Mouse (Mus musculus) kidney, adult 8-10 months (tissue): Measurements from ENCODE around the gene Pcdh7.

Source experiments
- DNase-seq, 2 experiments: peaks; one replicate each; pipeline ENCODE4 v3.0.0; 2022

Gene Pcdh7

GRCm38 (mm10) chr5:57931738-57932137, 214.0 kb downstream of the Pcdh7 start:
- no peak for DNase-seq

- no peak for DNase-seq
Measured at GRCm38 (mm10) chr5:57934666-57935065, 216.9 kb downstream of the Pcdh7 start.

GRCm38 (mm10) chr5:57940457-57940856, 222.7 kb downstream of the Pcdh7 start:
- no peak for DNase-seq

GRCm38 (mm10) chr5:57943176-57943575, 225.4 kb downstream of the Pcdh7 start:
- DNase-seq: no peak

DNA sequence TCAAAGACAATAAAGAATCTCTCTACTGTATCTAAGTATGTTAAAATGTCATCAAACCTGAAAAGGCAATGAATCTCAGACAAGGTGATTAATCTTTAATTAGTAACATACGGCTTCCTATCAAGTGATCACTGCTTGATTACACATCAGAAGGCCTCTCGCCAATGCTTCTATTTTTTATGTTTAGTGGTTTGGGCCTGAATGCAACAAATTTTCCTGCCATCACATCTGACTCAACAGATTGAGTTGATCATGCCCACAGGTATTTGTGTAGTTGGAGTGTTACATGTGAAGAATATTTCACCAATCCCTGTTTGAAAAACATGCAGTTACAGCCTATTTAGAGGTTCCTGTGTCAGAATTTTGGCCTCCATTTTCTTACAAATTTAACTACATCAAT, 225.8 kb downstream of the Pcdh7 start:
- no peak for DNase-seq

DNA sequence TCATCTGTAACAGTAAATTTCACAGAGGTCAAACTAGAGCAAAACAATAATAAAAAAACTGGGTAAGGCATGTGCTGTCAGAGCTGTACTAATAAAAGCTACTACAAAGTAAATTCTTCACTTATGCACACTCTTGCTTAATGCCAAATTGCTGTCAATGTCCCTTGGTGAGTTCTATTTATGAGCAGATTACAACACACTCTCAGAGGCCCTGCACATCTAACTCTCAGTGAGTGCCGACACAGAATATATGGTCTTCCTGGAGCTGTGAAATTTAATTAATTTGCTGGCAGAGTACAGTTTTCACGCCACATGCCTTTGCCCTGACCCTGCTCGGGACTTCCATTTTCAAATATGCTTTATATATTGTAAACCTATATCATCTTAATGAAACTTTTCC, 227.7 kb downstream of the Pcdh7 start:
- no peak for DNase-seq

DNA sequence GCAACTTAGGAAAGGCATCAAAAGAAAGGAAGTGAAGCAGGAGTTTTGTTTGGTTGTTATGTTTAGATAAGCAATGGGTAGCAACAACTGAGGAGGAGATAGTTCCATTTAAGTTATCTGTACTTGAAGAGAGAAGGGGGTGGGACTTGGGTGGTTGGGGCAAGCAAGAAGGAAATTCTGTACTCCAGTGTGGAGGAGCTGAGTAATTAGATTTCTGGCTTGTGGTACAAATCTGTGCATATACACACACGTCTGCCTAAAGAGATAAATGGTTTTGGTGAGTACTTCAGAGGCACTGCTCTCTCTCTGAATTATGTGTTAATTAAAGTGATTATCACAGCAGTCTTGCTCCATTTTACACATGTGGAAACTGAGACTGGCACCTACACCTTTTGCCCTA, 241.6 kb downstream of the Pcdh7 start:
- no peak for DNase-seq

GRCm38 (mm10) chr5:57963792-57964191, 246.0 kb downstream of the Pcdh7 start:
- no peak for DNase-seq

- DNase-seq: no peak
Measured at GRCm38 (mm10) chr5:57964201-57964600, 246.4 kb downstream of the Pcdh7 start.

- no peak for DNase-seq
Measured at GRCm38 (mm10) chr5:57993584-57993983, 275.8 kb downstream of the Pcdh7 start.

DNA sequence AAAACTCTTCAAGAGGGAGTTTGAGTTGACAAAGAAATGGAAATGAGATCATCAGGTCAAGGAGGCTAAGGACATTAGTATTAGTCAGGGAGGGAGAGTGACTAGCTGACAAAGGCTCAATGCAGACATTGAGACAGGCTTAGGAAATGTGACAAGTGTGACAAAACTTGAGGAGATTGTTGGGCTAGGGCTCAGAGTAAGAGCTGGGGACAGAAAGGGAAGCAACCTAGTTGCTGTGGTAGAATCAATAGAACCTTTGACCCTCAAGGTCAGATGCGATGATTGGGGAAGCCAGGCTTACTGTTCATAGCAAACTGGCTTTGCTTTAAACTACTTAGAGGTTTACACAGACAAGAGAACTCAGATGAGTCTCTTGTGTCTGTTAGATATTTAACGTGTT, 303.6 kb downstream of the Pcdh7 start:
- no peak for DNase-seq

DNA sequence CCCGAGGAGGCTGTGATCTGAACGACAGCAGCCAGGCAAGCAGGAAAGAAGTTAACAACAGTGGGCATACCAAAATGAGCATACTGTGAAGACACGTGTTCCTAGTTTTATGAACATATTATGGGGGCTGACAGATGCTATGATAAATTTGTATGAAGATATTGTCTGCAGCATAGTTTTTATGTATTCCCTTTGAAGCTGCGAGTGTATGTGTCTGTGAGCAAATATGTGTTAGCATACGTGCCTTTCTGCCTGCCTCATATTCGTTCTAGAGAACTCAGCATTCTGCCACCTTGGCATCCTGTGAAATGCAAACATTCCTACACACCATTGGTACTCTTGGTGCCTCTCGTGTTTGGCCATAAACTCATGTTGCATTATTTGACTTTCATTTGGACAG, 307.4 kb downstream of the Pcdh7 start:
- DNase-seq: no peak

GRCm38 (mm10) chr5:58025759-58026158, 308.0 kb downstream of the Pcdh7 start:
- no peak for DNase-seq

DNA sequence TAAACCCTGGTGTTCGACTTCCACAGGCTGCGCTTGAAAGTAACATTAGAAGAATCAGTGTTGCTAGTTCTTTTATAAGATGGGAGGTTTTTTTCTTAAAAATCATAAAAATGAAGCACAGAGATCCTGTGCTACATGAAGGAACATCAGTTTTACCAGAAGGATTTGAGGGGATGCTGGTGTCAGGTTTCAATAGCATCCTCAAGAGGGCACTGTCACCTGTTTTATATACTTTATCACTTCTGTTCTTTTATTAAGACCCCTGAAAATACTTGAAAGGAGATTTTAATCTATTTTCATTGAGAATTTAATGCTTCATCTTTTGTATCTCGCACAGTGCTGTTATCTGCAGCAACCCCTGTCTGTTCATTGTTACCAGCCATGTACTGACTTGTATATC, 322.1 kb downstream of the Pcdh7 start:
- DNase-seq: no peak

DNA sequence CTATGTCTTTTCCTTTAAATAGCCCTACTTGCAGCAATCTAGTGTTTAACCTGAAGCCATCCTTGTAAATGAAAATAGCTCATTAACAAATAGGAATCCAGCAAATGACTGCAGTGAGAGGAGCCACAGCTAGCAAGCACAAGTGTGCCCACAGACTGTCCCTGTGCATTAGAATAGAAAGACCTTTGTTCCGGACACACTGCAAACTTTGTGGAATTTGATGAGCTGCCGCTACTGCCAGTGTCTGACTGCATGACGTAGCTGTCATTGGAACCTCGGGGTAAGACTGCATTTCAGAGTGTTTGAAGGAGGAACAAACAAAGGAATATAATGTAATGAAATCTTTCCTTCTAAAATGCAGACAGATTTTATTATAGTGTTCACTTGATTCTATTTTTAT, 326.4 kb downstream of the Pcdh7 start:
- DNase-seq: no peak

DNA sequence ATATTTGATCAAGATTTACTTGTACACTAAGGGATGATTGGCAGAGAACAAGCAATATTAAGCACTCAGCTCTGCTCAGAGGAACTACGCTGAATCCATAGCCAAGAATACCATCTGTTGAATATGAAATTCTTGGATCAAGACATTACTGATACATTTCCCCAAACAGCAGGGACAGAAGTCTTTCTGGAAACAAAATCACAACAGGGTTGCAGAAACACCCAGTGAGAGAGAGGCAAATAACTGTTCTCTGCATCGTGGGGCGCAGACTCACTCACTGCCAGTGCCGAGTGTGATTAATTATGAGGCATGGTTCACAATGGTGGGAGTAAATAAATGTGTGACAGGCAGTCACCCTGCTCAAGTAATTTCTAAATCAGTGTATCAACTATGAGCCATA, 363.3 kb downstream of the Pcdh7 start:
- DNase-seq: no peak

DNA sequence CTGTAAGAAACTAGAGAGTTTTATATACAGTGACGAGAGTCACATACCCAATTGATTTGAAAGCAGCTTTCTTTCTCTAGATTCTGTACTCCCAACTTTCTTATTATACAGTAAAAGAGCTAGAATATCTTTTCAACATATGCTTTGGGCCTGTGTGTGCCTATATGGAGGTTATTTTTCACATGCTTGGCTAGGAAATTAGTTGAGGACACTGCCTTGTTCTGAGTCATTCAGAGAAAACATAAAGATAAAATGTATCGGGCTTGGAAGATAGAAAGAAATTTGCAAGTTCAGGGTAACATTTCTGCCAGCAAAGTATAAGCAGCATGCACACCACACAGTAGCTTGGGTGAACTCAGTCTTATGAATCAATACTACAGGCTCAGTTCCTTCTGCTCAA, 364.5 kb downstream of the Pcdh7 start:
- no peak for DNase-seq

GRCm38 (mm10) chr5:58083056-58083455, 365.3 kb downstream of the Pcdh7 start:
- DNase-seq: no peak

DNA sequence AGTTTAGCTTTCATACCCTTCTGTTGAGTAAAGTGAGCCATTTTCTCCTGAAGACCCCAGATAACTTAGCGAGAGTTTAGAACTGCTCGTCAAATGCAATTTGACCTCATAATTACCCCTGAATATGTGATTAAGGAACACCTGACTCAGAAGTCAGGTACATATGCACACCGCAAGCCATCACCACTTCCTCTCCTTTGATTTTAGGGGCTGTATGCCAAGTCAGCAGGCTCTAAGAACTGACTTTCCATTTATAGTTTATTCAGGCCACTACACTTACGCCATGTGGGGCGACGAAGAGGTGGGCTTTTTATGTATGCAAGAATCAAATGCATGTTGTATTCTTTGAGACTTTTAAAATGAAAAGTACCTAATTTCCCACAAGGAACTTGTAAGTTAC, 366.2 kb downstream of the Pcdh7 start:
- no peak for DNase-seq

DNA sequence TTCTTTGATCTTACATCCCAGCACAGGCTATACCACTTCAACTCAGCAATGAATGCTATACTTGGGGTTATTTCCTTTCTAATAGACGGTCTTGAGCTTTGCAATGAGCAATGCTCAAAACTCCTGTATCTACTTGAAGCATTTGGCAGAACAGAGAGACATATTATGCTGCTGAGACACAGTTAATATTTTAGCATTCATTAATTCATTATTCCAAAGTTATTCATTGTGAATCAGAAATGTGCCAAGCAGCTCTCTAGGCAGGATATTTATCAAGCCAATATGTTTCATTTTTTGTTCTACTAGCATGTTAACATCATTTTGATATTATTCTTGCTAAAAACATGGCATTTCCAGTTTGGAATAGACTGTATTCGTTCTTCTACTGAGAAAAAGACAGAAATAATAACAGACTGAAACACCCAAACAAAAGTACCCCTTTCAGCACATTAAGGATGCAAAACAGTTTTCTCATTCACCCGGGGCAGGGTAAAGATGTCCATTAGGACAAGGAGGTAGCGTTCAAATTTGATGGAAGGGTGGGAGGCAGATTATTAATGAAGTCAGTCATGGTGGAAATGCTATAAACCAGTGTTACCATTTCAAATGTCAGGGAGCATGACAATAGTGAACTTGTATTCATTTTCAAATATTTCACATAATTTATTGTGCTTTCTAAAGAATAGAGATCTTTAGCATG, 391.0 kb downstream of the Pcdh7 start:
- no peak for DNase-seq

GRCm38 (mm10) chr5:58116096-58116495, 398.3 kb downstream of the Pcdh7 start:
- no peak for DNase-seq

DNA sequence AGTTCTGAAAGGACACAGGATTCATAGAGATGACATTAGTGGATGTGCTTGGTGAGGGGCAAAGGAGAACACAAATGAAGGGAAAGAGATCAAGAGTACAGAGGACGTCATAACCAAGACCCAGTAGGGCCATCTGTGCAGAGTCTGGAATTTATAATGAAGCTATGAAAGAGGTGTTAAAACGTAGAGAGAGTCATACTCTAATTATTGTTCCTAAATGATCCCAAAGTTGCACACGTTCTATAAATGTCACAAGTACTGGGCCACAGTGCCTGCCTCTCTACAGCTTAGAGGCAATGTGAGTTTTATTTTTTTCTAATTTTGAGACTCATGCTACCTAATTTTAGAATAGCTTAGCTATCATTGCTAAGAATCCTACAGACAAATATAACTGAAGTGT, 400.1 kb downstream of the Pcdh7 start:
- no peak for DNase-seq

DNA sequence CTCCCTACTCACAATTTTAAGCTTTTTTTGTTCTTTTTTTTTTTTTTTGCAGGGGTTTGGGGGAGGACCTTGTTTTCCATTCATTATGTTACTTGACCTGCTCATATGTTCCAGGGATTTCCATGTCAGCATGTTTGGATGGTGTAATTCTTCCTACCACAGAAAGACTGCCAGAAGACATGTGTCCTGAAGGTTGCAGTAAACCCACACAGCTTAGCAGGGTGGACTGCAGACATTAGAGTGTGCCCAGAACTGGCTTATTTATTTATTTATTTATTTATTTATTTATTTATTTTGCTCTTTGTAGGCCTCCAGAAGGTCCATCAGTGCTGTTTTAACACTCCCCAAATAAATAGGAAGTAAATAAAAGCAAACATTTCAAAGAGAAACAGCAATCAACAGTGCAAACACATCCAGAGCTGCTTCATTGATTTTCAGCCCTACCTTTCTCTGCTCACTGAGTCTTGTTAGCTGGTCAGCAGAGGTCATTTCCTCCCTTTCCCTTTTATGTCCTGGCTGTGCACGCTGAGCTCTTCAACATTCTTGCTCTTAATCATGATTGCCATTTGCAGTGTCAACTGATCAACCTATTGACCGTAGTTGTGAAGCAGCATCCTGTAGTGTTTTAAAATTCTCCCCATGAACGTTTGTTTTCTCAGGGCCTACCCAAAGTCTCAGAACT, 401.3 kb downstream of the Pcdh7 start:
- DNase-seq: no peak

GRCm38 (mm10) chr5:58143897-58144296, 426.1 kb downstream of the Pcdh7 start:
- DNase-seq: no peak

- DNase-seq: no peak
Measured at GRCm38 (mm10) chr5:58153966-58154365, 436.2 kb downstream of the Pcdh7 start.
